Mouse (Mus musculus) heart, embryonic 12.5 days (tissue): ENCODE data around the gene Slc24a3. TPM values are rescaled to one million over a fixed set of nuclear protein-coding genes. Genes with fewer than 3 reads are reported as not detected.

Experiments
- ATAC-seq: fragments of 200-750 bp; cut with Nextera tagmentation; 2 replicates; pipeline ENCODE4 v1.8.0; 2017; ENCODE audit warnings: moderate TSS enrichment, moderate library complexity; ENCODE audit not compliant: insufficient number of reproducible peaks, low FRiP score
- H3K27ac ChIP-seq: fragments of 300-500 bp; sonication (generic); 2 replicates; pipeline ENCODE4 v1.5.1; 2016; ENCODE audit warnings: mild to moderate bottlenecking, moderate library complexity; ENCODE audit not compliant: poor library complexity, severe bottlenecking
- H3K27me3 ChIP-seq: fragments of 300-500 bp; sonication (generic); replicated peaks from 2 replicates; pipeline ENCODE4 v1.6.1; 2016; ENCODE audit warnings: mild to moderate bottlenecking, moderate library complexity
- H3K36me3 ChIP-seq: fragments of 300-500 bp; sonication (generic); 2 replicates; pipeline ENCODE4 v1.6.1; 2016; ENCODE audit warnings: mild to moderate bottlenecking, moderate library complexity
- H3K4me1 ChIP-seq: fragments of 300-500 bp; sonication (generic); replicated peaks from 2 replicates; pipeline ENCODE4 v1.6.1; 2016; ENCODE audit warnings: mild to moderate bottlenecking
- H3K4me2 ChIP-seq: fragments of 300-500 bp; sonication (generic); 2 replicates; pipeline ENCODE4 v1.6.1; 2016; ENCODE audit warnings: mild to moderate bottlenecking, moderate library complexity
- H3K4me3 ChIP-seq: fragments of 300-500 bp; sonication (generic); 2 replicates; pipeline ENCODE4 v1.5.1; 2016; ENCODE audit warnings: mild to moderate bottlenecking
- H3K9ac ChIP-seq: fragments of 300-500 bp; sonication (generic); 2 replicates; pipeline ENCODE4 v1.6.1; 2016; ENCODE audit warnings: mild to moderate bottlenecking, moderate library complexity
- H3K9me3 ChIP-seq: fragments of 300-500 bp; sonication (generic); replicated peaks from 2 replicates; pipeline ENCODE4 v1.6.1; 2016; ENCODE audit warnings: mild to moderate bottlenecking, moderate library complexity
- WGBS: fragments of 180-500 bp; shearing (Covaris S2); methylation state at CpG from one replicate; pipeline ENCODE4 v1.1.7; 2016; 5-methylcytosine and 5-hydroxymethylcytosine counted together
- polyA plus RNA-seq: library from polyadenylated mRNA; unstranded; fragments of >200 nt; fragmentation: Nextera tagmentation; extraction: Ambion mirVana; gene quantifications from 2 replicates; pipeline ENCODE4 v1.2.1, GENCODE M21; 2016

Gene Slc24a3
- polyA plus RNA-seq, 1 experiment from 2014 or later: 2.9 TPM

DNA sequence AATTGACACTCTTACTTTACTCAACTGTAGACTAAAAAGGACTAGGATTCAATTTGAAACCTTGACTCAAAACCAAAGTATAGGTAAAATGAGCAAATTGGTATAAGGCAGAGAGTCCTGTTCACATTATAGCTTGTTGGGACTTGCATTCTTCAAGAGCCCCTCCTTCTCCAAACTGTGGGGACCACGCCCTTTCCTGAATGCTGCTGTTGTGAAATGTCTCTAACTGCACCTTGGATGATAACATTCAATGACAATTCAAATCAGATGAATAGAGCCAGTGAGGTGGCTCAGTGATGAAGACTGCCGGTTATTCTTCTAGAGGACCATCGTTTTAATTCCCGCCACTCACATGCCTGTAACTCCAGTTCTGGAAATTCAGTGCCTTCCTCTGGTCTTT is 78.8 kb downstream of the Slc24a3 start:
- no peaks in the 10 kb centered on the region for H3K9me3 ChIP-seq
- H3K4me3 ChIP-seq: no peak overlapping the region
- no peaks in the 10 kb centered on the region for H3K36me3 ChIP-seq
- H3K4me1 ChIP-seq: no peaks in the 10 kb centered on the region
- H3K27ac ChIP-seq: no peak overlapping the region
- H3K4me2 ChIP-seq: no peak overlapping the region
- H3K27me3 ChIP-seq: no peaks in the 10 kb centered on the region
- no peak for ATAC-seq
- 81% methylated on average over 4 of the region's 4 CpGs for WGBS
- no peak overlapping the region for H3K9ac ChIP-seq

DNA sequence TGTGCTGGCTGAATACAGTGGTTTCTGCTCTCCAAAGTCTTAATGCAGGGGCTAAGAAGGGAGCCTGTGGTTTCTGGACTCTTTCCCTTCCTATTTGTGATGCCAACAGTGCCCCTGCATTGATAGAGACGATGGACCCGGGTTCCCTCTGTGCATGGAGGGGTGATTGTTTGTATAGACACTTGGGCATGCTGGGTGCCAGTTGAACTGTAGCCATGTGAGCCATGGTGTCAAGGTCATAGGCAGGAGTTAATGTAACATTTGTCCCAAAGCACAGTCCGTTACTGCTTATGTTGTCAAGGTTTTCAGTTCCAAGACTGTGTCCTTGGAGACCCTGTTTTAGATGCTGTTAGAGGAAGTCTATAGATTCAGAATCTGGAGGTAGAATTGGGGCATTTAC is 80.6 kb downstream of the Slc24a3 start:
- no peaks in the 10 kb centered on the region for H3K36me3 ChIP-seq
- H3K4me2 ChIP-seq: no peak overlapping the region
- no peaks in the 10 kb centered on the region for H3K27me3 ChIP-seq
- no peaks in the 10 kb centered on the region for H3K4me1 ChIP-seq
- 79% methylated on average over 3 of the region's 3 CpGs for WGBS
- no peak overlapping the region for H3K9ac ChIP-seq
- no peak overlapping the region for H3K27ac ChIP-seq
- H3K4me3 ChIP-seq: no peak overlapping the region
- ATAC-seq: no peak
- H3K9me3 ChIP-seq: no peaks in the 10 kb centered on the region

DNA sequence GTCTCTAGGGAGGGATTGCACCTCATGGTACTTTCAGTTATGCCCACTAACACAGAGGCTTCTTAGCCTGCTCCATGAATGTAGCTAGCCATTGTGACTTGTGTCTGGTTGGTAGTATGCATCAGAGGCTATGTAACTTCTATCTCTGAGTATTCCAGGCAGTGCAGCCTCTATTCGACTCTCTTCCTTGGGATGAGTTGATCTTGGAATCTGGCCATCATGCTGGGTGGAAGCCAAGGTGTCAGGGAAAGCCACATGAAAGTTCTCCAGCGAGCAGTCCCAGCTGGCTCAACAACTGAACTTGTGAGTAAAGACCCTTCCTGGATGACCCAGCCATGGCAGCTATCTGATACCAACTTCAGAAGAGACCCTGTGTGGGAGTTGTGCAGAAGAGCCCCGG is 89.8 kb downstream of the Slc24a3 start:
- Histone ChIP-seq H3K27me3 (no peaks in the 10 kb centered on the region), H3K9ac (no peak overlapping the region), H3K4me2 (no peak overlapping the region), H3K36me3 (no peaks in the 10 kb centered on the region), H3K4me3 (no peak overlapping the region), H3K27ac (no peak overlapping the region), H3K9me3 (no peaks in the 10 kb centered on the region), H3K4me1 (no peaks in the 10 kb centered on the region)
- WGBS: 46% methylated on average over 3 of the region's 3 CpGs
- peak; percentile 63 for ATAC-seq

DNA sequence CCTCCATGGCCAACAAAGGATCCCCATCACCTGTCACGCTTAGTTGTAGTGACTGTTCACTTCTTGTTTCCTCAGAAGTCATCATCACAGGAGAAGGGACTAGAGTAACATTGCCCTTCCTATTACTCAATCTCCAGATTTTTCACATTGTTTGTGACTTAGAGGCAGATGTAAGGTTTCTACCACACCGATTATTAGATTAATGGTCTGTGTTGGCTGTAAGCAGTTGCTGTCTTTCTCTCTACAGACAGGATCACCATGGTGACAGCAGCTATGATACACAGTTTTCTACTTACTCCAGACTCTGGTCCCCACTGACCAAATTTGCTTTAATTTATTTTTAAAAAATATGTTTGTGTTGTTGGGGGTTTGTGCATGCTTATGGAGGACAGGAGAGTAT is 90.3 kb downstream of the Slc24a3 start:
- no peaks in the 10 kb centered on the region for H3K9me3 ChIP-seq
- ATAC-seq: no peak
- no peak overlapping the region for H3K27ac ChIP-seq
- H3K4me3 ChIP-seq: no peak overlapping the region
- H3K9ac ChIP-seq: no peak overlapping the region
- no peaks in the 10 kb centered on the region for H3K27me3 ChIP-seq
- 90% methylated on average over 2 of the region's 2 CpGs for WGBS
- no peaks in the 10 kb centered on the region for H3K4me1 ChIP-seq
- H3K4me2 ChIP-seq: no peak overlapping the region
- no peaks in the 10 kb centered on the region for H3K36me3 ChIP-seq

DNA sequence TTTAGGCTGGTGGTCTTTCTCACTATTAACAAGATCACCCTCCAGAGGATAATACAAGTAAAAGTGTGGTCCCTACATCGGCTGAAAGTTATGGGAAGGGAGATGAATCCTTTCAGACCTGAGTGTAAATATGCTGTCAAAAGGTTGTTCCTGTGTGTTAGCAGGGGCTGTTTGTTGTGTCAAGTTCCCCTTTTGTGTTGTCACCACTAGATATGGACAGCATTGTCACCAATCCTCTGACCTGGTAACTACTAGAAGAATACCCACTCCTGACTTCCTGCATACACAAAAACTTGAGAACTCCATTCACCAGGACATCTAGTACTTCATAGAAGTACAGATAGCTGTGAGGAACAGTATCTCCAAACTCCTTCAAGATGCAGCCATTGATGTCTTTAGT is 93.0 kb downstream of the Slc24a3 start:
- Histone ChIP-seq H3K27ac (no peak overlapping the region), H3K9ac (no peak overlapping the region), H3K4me1 (no peaks in the 10 kb centered on the region), H3K4me3 (no peak overlapping the region), H3K27me3 (no peaks in the 10 kb centered on the region), H3K9me3 (no peaks in the 10 kb centered on the region), H3K36me3 (no peaks in the 10 kb centered on the region), H3K4me2 (no peak overlapping the region)
- no peak for ATAC-seq
- WGBS: 75% methylated on average over 1 of the region's 1 CpGs

DNA sequence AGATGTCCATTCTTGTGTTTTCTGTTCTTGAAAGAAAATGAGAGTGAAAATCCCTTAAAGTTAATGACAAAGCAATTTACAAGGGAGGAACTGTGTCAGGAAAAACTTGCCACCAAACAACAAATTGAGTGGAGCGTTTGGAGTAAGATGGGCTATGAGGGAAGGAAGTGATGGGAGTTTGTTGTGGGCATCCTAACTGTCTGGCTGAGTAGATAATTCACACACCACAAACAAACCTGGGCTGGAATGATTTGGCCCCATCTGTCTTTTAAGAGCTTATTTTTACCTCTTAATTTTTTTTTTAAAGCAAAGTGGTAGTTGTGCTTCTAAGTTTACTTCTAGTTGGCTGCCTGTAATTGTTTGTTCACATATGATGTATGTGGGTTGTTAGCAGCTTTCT is 94.6 kb downstream of the Slc24a3 start:
- no peaks in the 10 kb centered on the region for H3K36me3 ChIP-seq
- H3K4me2 ChIP-seq: no peak overlapping the region
- no peak for ATAC-seq
- H3K27ac ChIP-seq: no peak overlapping the region
- no peaks in the 10 kb centered on the region for H3K9me3 ChIP-seq
- WGBS: 71% methylated on average over 1 of the region's 1 CpGs
- no peak overlapping the region for H3K9ac ChIP-seq
- H3K4me3 ChIP-seq: no peak overlapping the region
- no peaks in the 10 kb centered on the region for H3K27me3 ChIP-seq
- no peaks in the 10 kb centered on the region for H3K4me1 ChIP-seq

DNA sequence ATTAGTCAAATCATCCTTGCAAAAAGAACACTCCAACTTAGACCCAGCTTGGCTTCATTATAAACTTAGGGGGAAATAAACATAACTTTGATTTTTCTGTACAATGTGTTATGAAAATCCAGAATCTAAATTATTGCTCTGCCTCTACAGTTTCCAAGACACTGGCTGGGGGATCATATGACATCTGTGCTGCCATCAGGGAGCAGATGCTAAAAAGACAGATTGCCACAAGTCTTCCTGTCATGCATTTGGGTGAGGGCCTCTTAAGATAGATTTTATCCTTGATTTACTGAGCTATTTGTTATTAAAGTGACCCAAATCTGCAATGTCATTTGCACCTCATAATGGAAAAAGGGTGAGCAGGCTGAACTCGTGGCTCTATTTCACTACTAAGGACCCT is 99.2 kb downstream of the Slc24a3 start:
- 52% methylated on average over 1 of the region's 1 CpGs for WGBS
- no peak for ATAC-seq
- H3K27me3 ChIP-seq: no peaks in the 10 kb centered on the region

DNA sequence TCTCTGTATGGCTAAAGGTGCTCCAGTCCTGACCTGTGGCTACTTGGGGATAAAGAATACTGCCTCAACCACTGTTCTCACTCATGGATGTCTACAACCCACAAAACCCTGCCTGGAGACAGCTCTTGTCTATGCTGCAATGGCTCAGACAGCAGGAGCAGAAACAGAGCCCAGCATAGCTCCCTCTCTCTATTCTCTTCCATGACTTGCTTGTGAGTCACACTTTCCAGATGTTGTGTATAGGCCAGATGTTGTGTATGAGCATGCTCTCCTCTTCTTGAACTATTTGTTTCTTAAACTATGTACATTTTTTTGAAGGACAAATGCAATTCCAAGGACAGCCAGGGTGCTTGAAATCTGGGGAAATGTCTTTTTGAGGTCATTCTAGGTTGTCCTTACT is 101.4 kb downstream of the Slc24a3 start:
- Histone ChIP-seq H3K9ac (no peak overlapping the region), H3K27ac (no peak overlapping the region), H3K4me1 (no peaks in the 10 kb centered on the region), H3K9me3 (peaks cover 5% of the 10 kb centered on the region; the same call in 1 of the 2 replicates), H3K27me3 (no peaks in the 10 kb centered on the region), H3K36me3 (no peaks in the 10 kb centered on the region), H3K4me2 (no peak overlapping the region), H3K4me3 (no peak overlapping the region)
- no peak for ATAC-seq

More for the DNA sequence above, 99.2 kb downstream of the Slc24a3 start:
- H3K36me3 ChIP-seq: no peaks in the 10 kb centered on the region
- H3K27ac ChIP-seq: no peak overlapping the region
- H3K9ac ChIP-seq: no peak overlapping the region
- no peaks in the 10 kb centered on the region for H3K4me1 ChIP-seq
- no peaks in the 10 kb centered on the region for H3K9me3 ChIP-seq
- H3K4me2 ChIP-seq: no peak overlapping the region
- H3K4me3 ChIP-seq: no peak overlapping the region

DNA sequence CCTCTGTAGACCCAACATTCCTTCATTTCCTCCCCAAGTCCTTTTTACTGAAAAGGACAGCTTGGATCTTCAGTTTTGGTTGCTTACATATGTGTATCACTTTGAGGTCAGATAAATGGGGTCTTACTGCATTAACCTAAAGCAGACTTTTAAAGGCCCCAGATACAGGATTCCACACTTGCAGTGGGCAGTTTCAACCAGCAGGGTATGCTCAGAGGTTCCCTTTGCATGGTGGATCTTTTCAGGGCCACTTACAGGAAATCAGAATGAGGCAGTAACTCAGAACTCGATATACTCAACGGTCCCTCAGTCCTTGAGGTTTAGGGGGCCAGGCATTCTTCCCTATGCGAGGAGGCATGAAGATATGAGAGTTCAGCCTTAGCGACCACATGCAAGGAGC is 101.9 kb downstream of the Slc24a3 start:
- Histone ChIP-seq H3K36me3 (no peaks in the 10 kb centered on the region), H3K9me3 (peaks cover 5% of the 10 kb centered on the region; the same call in 1 of the 2 replicates), H3K4me2 (no peak overlapping the region), H3K27me3 (no peaks in the 10 kb centered on the region), H3K9ac (no peak overlapping the region), H3K4me1 (no peaks in the 10 kb centered on the region), H3K27ac (no peak overlapping the region), H3K4me3 (no peak overlapping the region)
- 68% methylated on average over 4 of the region's 4 CpGs for WGBS
- no peak for ATAC-seq

DNA sequence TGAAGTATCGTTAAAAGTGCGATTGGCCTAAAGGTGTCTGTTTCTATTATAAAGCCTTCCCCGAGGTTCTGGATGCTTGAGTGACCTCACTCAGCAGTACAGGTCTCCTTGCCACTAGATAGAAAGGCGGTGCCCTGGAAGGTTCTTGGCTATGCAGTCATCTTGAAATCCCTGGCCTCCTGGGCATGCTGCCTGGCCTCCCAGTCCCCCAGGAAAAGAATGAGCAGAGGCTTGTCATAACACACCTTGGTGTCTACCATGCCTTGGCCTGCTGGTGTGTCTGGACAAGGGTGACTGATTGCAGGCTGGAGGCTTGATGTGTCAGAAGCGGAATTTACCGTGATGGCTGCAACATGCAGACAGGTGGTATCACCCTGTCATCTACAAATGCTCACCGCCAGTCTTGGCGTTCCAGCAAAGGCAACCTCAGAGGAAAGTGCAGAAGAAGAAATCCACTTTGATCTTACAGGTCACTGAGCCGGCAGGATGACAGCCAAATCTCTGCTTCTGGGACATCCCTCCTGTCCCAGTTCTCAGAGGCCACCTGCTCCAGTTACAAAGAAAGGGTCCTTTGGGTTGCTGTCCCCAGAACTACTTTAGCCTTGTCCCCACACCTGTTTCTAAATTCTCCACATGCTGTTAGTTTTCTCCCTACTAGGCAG is 106.6 kb downstream of the Slc24a3 start:
- no peak overlapping the region for H3K4me3 ChIP-seq
- no peak overlapping the region for H3K27ac ChIP-seq
- 78% methylated on average over 9 of the region's 9 CpGs for WGBS
- H3K9ac ChIP-seq: no peak overlapping the region
- no peaks in the 10 kb centered on the region for H3K36me3 ChIP-seq
- peaks cover 5% of the 10 kb centered on the region; the same call in 1 of the 2 replicates for H3K9me3 ChIP-seq
- no peak for ATAC-seq
- H3K27me3 ChIP-seq: no peaks in the 10 kb centered on the region
- no peaks in the 10 kb centered on the region for H3K4me1 ChIP-seq
- no peak overlapping the region for H3K4me2 ChIP-seq

DNA sequence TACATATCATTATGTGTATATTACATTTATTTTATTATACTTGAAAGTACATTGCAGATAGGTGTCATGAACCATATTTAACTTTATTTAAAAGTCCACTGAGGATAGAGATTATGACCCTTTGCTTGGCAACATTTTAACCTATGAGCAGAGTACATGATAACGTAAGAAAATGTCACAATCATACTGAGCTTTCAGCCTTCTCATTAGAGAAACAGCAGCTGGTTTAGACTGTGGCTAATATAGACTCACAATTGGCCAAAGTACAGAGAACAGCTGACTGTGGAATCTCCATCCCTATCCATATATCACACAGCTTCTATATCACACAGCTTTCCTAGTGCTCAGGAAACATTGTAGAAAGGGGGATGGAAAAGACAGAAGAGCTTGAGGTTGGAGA is 111.8 kb downstream of the Slc24a3 start:
- ATAC-seq: no peak

DNA sequence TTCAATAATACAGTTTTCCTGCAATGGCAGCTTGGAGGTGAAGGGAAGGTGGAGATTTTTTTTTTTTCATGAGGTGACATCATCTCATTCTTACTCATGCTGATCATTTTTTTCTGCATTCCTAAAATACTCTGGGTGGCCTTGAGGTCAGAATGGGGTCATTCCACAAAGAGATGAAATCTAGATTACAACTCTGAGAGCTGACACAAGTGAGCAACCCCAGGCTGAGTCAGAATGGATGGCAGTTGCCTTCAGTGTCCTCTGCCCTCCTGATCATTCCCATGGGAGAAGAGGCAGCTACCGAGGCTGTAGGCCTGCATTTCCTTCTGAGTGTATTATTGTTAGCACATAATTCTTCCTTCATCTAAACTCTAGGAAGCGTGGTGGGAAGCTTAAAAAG is 116.2 kb downstream of the Slc24a3 start:
- H3K9ac ChIP-seq: no peak overlapping the region
- H3K4me2 ChIP-seq: no peak overlapping the region
- no peaks in the 10 kb centered on the region for H3K4me1 ChIP-seq
- 42% methylated on average over 2 of the region's 2 CpGs for WGBS
- H3K27ac ChIP-seq: no peak overlapping the region
- ATAC-seq: no peak
- no peaks in the 10 kb centered on the region for H3K36me3 ChIP-seq
- no peaks in the 10 kb centered on the region for H3K9me3 ChIP-seq
- no peak overlapping the region for H3K4me3 ChIP-seq
- no peaks in the 10 kb centered on the region for H3K27me3 ChIP-seq

More for the DNA sequence above, 111.8 kb downstream of the Slc24a3 start:
- H3K4me1 ChIP-seq: no peaks in the 10 kb centered on the region
- no peaks in the 10 kb centered on the region for H3K27me3 ChIP-seq
- H3K4me3 ChIP-seq: no peak overlapping the region
- no peak overlapping the region for H3K27ac ChIP-seq
- no peaks in the 10 kb centered on the region for H3K36me3 ChIP-seq
- H3K9me3 ChIP-seq: no peaks in the 10 kb centered on the region
- WGBS: 75% methylated on average over 1 of the region's 1 CpGs
- H3K4me2 ChIP-seq: no peak overlapping the region
- no peak overlapping the region for H3K9ac ChIP-seq
